Mouse (Mus musculus): ENCODE measurements around the gene Rp2. TPM values are rescaled to one million over a fixed set of nuclear protein-coding genes. Genes with fewer than 3 reads are reported as not detected.
A peak's percentile ranks its signal among the peaks of the same experiment; 100 is the strongest.
"Not testable (repeated sequence)": the region's sequence is repeated elsewhere in the genome, so short reads cannot be mapped to it uniquely, and the experiment has no call there.

Rp2 gene
- 16.9 and 18.6 TPM in 2 replicates for polyA plus RNA-seq (2014; fragmentation: Nextera tagmentation; extraction: Ambion mirVana)

DNA sequence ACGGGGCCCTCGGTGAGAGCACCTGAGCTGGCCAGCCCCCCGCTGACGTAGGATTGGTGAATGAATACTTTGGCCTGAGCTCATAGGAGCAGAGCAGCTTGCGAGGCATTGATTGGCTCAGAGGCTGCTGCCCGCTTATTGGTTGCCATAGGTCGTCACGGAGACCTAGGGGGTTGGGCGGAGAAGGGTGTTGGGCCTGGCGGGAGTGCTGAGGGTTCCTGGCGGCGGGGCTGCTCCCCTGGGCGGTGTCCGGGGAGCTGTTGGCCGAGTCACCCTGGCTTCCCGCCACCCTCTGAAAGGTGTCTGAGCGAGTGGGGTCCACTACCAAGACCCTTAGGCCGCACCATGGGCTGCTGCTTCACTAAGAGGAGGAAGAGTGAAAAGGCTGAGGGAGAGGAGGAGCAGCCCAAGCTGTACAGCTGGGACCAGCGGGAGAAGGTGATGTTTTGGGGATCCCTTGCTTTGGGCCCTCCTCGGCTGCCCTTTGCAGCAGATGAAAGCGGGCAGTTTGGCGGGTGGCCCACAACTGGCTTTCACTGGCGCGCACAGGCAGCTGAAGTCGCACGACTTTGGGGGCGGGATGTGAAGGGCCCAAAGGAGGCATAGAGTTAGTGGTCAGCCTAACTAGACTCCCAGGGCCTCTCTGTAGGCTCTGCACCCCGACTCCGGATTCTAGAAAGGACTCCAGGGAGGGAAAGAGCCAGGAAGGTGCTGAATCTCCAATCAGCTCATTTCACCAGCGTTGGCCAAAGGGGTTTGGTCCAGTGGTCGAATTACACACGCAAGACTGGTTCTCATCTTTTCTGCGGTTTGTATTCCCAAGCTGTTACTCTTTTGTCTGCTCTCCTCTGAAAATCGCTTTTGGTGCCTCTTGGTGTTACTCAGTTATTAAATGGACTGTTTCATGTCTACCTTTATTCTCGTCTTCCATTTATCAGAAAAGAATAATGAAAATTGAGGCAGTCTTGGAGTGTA, at the start of gene Rp2:
TSS of gene Rp2 (plus strand) at position 91 of the 975 bp plus-strand sequence.
- no peaks in the 10 kb centered on the region for H3K9me3 ChIP-seq (ENCODE audit: control insufficient read depth, low read length)
- ATAC-seq (ENCODE audit: low FRiP score) (peak; percentile 100), DNase-seq (ENCODE audit: low spot score) (peak; percentile 74)
- WGBS = 20% methylated on average over 35 of the region's 35 CpGs
- peak within 1 kb of the TSS; percentile 61 for H3K4me3 ChIP-seq (replicated peaks; ENCODE audit: low read length)
- peak within 1 kb of the TSS; percentile 72 for H3K9ac ChIP-seq
- peak within 1 kb of the TSS; percentile 52 for H3K4me2 ChIP-seq (replicated peaks)
- peak within 1 kb of the TSS; percentile 54 for H3K27ac ChIP-seq
- peaks cover 8% of the 10 kb centered on the region; the same call in 1 of the 2 replicates for H3K4me1 ChIP-seq (replicated peaks; ENCODE audit: control insufficient read depth, insufficient read depth, low read length)
- H3K36me3 ChIP-seq (replicated peaks; ENCODE audit: control insufficient read depth, insufficient read depth) = no peaks in the 10 kb centered on the region
- no peaks in the 10 kb centered on the region for H3K27me3 ChIP-seq (ENCODE audit: control insufficient read depth, insufficient read depth, low read length)

- Histone ChIP-seq H3K36me3 (replicated peaks; ENCODE audit: control insufficient read depth, insufficient read depth) (no peaks in the 10 kb centered on the region), H3K27ac (no peak overlapping the region), H3K9ac (no peak overlapping the region), H3K9me3 (ENCODE audit: control insufficient read depth, low read length) (no peaks in the 10 kb centered on the region), H3K27me3 (ENCODE audit: control insufficient read depth, insufficient read depth, low read length) (no peaks in the 10 kb centered on the region), H3K4me3 (replicated peaks; ENCODE audit: low read length) (no peak overlapping the region), H3K4me2 (replicated peaks) (no peak overlapping the region), H3K4me1 (replicated peaks; ENCODE audit: control insufficient read depth, insufficient read depth, low read length) (no peaks in the 10 kb centered on the region)
- no peak for ATAC-seq (ENCODE audit: low FRiP score)
- DNase-seq (ENCODE audit: low spot score) = no peak
- 63% methylated on average over 1 of the region's 1 CpGs for WGBS
Measured at GRCm38 (mm10) chrX:20332756-20333155, 31.5 kb upstream of the Rp2 start.

DNA sequence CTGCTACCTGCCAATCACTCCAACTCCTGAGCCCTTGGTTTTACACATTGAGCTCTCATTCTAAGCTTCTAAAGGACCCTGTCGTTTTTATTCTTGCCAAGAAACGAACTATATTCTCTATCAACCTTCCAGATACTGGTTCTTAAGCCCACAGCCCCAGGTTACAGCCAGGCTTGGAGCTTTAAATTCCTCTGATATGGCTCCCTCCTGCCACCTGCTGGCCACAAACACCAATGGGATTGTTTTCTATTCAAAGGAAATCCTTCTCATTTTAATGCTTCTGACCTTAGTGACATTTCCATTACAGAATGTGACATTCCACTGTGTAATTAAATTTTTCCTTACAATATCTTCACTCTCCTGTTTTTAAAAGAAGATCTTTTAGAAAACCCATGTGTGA, 28.6 kb upstream of the Rp2 start:
- 18% methylated on average over 2 of the region's 2 CpGs for WGBS
- H3K36me3 ChIP-seq (replicated peaks; ENCODE audit: control insufficient read depth, insufficient read depth) = no peaks in the 10 kb centered on the region
- DNase-seq (ENCODE audit: low spot score) (peak; percentile 64), ATAC-seq (ENCODE audit: low FRiP score) (no peak)
- H3K4me3 ChIP-seq (replicated peaks; ENCODE audit: low read length) = no peak overlapping the region
- no peaks in the 10 kb centered on the region for H3K27me3 ChIP-seq (ENCODE audit: control insufficient read depth, insufficient read depth, low read length)
- H3K4me1 ChIP-seq (replicated peaks; ENCODE audit: control insufficient read depth, insufficient read depth, low read length) = no peaks in the 10 kb centered on the region
- H3K4me2 ChIP-seq (replicated peaks) = no peak overlapping the region
- no peak overlapping the region for H3K9ac ChIP-seq
- no peak overlapping the region for H3K27ac ChIP-seq
- no peaks in the 10 kb centered on the region for H3K9me3 ChIP-seq (ENCODE audit: control insufficient read depth, low read length)

DNA sequence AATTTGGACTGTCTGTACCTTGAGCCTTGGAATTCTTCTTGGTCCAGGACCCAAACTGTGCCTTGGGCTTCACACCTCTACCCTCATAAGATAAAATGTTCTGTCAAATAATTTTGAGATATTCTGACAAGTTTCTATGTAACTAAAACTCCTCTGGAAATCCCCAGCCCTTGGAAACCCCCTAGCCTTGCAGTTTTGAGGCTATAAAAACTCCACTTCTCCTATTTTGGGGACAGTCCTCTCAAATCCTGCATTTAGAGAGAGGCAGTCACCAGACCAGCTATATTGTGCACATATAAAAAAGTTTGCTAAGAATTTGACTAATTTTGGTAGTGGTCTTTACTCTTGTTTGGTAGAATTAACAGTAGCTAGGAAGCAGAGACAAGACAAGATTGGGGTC, 19.3 kb upstream of the Rp2 start:
- Histone ChIP-seq H3K4me2 (replicated peaks) (no peak overlapping the region), H3K9ac (no peak overlapping the region), H3K36me3 (replicated peaks; ENCODE audit: control insufficient read depth, insufficient read depth) (no peaks in the 10 kb centered on the region), H3K9me3 (ENCODE audit: control insufficient read depth, low read length) (no peaks in the 10 kb centered on the region), H3K4me1 (replicated peaks; ENCODE audit: control insufficient read depth, insufficient read depth, low read length) (no peaks in the 10 kb centered on the region), H3K27me3 (ENCODE audit: control insufficient read depth, insufficient read depth, low read length) (no peaks in the 10 kb centered on the region), H3K27ac (no peak overlapping the region), H3K4me3 (replicated peaks; ENCODE audit: low read length) (no peak overlapping the region)
- DNase-seq (ENCODE audit: low spot score) = no peak
- no peak for ATAC-seq (ENCODE audit: low FRiP score)

DNA sequence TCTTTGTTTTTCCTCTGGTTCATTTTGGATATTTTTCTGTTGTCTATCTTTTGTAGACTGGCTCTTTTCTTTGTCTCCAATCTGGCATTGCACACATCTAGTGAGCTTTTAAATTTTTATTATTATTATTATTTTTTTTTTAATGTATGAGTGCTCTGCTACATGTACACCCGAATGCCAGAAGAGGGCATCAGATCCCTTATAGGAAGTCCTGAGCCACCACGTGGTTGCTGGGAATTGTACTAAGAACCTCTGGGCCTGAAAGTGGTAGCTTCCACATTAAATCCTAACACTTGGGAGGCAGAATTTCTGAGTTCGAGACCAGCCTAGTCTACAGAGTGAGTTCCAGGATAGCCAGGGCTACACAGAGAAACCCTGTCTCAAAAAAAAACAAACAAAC, 17.9 kb upstream of the Rp2 start:
- 68% methylated on average over 3 of the region's 3 CpGs for WGBS
- H3K9me3 ChIP-seq (ENCODE audit: control insufficient read depth, low read length) = no peaks in the 10 kb centered on the region
- ATAC-seq (ENCODE audit: low FRiP score) (no peak), DNase-seq (ENCODE audit: low spot score) (no peak)
- no peak overlapping the region for H3K27ac ChIP-seq
- no peak overlapping the region for H3K9ac ChIP-seq
- H3K4me1 ChIP-seq (replicated peaks; ENCODE audit: control insufficient read depth, insufficient read depth, low read length) = no peaks in the 10 kb centered on the region
- no peak overlapping the region for H3K4me3 ChIP-seq (replicated peaks; ENCODE audit: low read length)
- H3K27me3 ChIP-seq (ENCODE audit: control insufficient read depth, insufficient read depth, low read length) = no peaks in the 10 kb centered on the region
- H3K36me3 ChIP-seq (replicated peaks; ENCODE audit: control insufficient read depth, insufficient read depth) = no peaks in the 10 kb centered on the region
- no peak overlapping the region for H3K4me2 ChIP-seq (replicated peaks)

DNA sequence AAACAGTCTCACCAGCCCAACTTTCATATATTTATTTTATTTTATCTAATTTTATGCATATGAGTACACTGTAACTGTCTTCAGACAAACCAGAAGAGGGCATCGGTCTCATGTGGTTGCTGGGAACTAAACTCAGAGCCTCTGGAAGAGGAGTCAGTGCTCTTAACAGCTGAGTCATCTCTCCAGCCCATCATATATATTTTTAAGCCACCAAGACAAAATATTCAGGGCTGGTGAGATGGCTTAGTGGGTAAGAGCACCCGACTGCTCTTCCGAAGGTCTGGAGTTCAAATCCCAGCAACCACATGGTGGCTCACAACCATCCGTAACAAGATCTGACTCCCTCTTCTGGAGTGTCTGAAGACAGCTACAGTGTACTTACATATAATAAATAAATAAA, 14.0 kb upstream of the Rp2 start:
- H3K4me1 ChIP-seq (replicated peaks; ENCODE audit: control insufficient read depth, insufficient read depth, low read length); H3K9me3 ChIP-seq (ENCODE audit: control insufficient read depth, low read length); H3K27me3 ChIP-seq (ENCODE audit: control insufficient read depth, insufficient read depth, low read length); H3K27ac ChIP-seq; ATAC-seq (ENCODE audit: low FRiP score); H3K4me3 ChIP-seq (replicated peaks; ENCODE audit: low read length); H3K36me3 ChIP-seq (replicated peaks; ENCODE audit: control insufficient read depth, insufficient read depth); DNase-seq (ENCODE audit: low spot score); H3K9ac ChIP-seq; H3K4me2 ChIP-seq (replicated peaks): not testable (repeated sequence)
- 94% methylated on average over 3 of the region's 4 CpGs for WGBS

DNA sequence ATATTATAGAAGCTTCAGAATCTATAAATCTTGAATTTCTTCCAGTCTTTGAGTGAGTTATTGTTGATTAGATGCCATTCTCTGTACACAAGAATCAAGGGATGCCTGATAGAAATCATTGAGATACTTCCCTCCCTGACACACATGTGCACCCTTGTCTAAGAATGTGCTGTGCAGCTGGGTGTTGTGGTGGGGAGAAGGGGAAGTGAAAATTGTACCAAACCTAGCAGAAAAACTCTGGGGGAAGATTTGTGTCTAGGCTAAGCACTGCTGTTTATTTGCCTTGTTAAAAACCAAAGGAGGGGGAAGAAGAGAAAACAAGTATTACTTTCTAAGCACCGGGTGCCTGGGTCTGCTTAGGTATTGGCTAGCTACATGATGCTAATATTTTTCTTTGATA, 9.0 kb upstream of the Rp2 start:
- Histone ChIP-seq H3K9ac (no peak overlapping the region), H3K27me3 (ENCODE audit: control insufficient read depth, insufficient read depth, low read length) (no peaks in the 10 kb centered on the region), H3K27ac (no peak overlapping the region), H3K4me2 (replicated peaks) (no peak overlapping the region), H3K4me1 (replicated peaks; ENCODE audit: control insufficient read depth, insufficient read depth, low read length) (no peaks in the 10 kb centered on the region), H3K36me3 (replicated peaks; ENCODE audit: control insufficient read depth, insufficient read depth) (no peaks in the 10 kb centered on the region), H3K4me3 (replicated peaks; ENCODE audit: low read length) (no peak overlapping the region), H3K9me3 (ENCODE audit: control insufficient read depth, low read length) (no peaks in the 10 kb centered on the region)
- DNase-seq (ENCODE audit: low spot score) (no peak), ATAC-seq (ENCODE audit: low FRiP score) (no peak)
- 96% methylated on average over 1 of the region's 1 CpGs for WGBS

DNA sequence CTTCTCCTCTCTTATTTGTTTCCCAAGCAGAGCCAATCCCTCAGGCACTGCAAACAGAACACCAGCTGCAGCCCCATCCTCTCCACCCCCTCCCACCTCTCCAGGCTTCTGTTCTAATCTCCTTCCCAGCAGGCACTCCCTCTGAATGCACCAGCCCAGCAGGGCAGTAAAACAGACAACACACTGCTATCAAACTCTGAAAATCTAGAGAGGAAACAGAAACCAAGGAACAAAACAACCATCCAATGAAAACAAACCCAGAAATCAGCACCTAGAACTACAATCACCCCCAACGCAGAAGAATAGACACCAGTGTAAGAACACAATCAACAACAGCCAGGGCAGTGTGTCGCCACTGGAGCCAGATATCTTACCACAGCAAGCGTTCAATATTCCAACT, 8.0 kb upstream of the Rp2 start:
- Histone ChIP-seq H3K4me2 (replicated peaks) (no peak overlapping the region), H3K4me3 (replicated peaks; ENCODE audit: low read length) (no peak overlapping the region), H3K27ac (no peak overlapping the region), H3K4me1 (replicated peaks; ENCODE audit: control insufficient read depth, insufficient read depth, low read length) (no peaks in the 10 kb centered on the region), H3K27me3 (ENCODE audit: control insufficient read depth, insufficient read depth, low read length) (no peaks in the 10 kb centered on the region), H3K9me3 (ENCODE audit: control insufficient read depth, low read length) (no peaks in the 10 kb centered on the region), H3K9ac (no peak overlapping the region), H3K36me3 (replicated peaks; ENCODE audit: control insufficient read depth, insufficient read depth) (no peaks in the 10 kb centered on the region)
- 30% methylated on average over 3 of the region's 3 CpGs for WGBS
- DNase-seq (ENCODE audit: low spot score) = no peak
- ATAC-seq (ENCODE audit: low FRiP score) = no peak

DNA sequence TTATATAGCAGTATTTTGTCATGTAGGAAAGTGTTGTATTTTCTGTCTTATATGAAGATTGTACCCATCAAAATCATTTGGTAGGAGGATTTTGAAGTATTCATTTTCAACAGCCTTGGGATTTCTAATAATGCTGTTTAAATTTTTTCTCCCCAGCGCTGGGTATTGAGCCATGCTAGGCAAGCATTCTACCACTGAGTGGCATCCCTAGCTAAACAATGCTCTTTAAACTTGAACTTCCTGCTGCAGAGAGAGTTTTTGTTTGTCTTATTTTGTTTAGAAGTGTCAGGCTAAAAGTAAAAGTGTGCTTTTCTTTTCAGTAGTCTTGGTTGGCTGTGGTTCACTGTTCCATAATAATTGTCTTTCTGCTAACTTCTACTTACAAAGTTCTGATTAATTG, 1.8 kb downstream of the Rp2 start:
- Histone ChIP-seq H3K4me2 (replicated peaks) (peak overlapping the region; percentile 43), H3K4me3 (replicated peaks; ENCODE audit: low read length) (peak overlapping the region; percentile 13), H3K9ac (no peak overlapping the region), H3K9me3 (ENCODE audit: control insufficient read depth, low read length) (no peaks in the 10 kb centered on the region), H3K4me1 (replicated peaks; ENCODE audit: control insufficient read depth, insufficient read depth, low read length) (peaks cover 8% of the 10 kb centered on the region; the same call in 1 of the 2 replicates), H3K36me3 (replicated peaks; ENCODE audit: control insufficient read depth, insufficient read depth) (no peaks in the 10 kb centered on the region), H3K27ac (no peak overlapping the region), H3K27me3 (ENCODE audit: control insufficient read depth, insufficient read depth, low read length) (no peaks in the 10 kb centered on the region)
- DNase-seq (ENCODE audit: low spot score) (no peak), ATAC-seq (ENCODE audit: low FRiP score) (no peak)
- 34% methylated on average over 1 of the region's 1 CpGs for WGBS

Data from hindbrain, embryonic 14.5 days (tissue).